Mouse (Mus musculus) cerebellum, adult 2 months (tissue): ENCODE data around the gene Camkmt. TPM values are rescaled to one million over a fixed set of nuclear protein-coding genes. Genes with fewer than 3 reads are reported as not detected.

Experiments
- DNase-seq, 2 experiments: peaks; one replicate each; pipeline ENCODE4 v3.0.0; 2021
- H3K27ac ChIP-seq: fragments of 200-500 bp; 2 replicates; pipeline ENCODE4 v1.5.1; 2012; ENCODE audit warnings: low read length, control low read depth, inconsistent platforms; ENCODE audit not compliant: insufficient read depth
- H3K27me3 ChIP-seq: fragments of 200-500 bp; 2 replicates; pipeline ENCODE4 v1.6.1; 2012; ENCODE audit warnings: inconsistent platforms, mild to moderate bottlenecking, low read length, moderate library complexity; ENCODE audit not compliant: control insufficient read depth, insufficient read depth
- H3K4me1 ChIP-seq: fragments of 200-500 bp; 2 replicates; pipeline ENCODE4 v1.6.1; 2011; ENCODE audit warnings: low read length; ENCODE audit not compliant: control insufficient read depth, insufficient read depth
- H3K4me3 ChIP-seq: fragments of 200-500 bp; replicated peaks from 2 replicates; pipeline ENCODE3; 2011; ENCODE audit warnings: mild to moderate bottlenecking, low read depth, low read length, control low read depth; ENCODE audit not compliant: insufficient read depth
- CTCF ChIP-seq: fragments of 200-500 bp; IDR thresholded peaks from 2 replicates; pipeline ENCODE4 v1.5.1; 2011; ENCODE audit warnings: low read depth, mild to moderate bottlenecking, control low read depth, low read length, moderate library complexity, borderline replicate concordance; ENCODE audit not compliant: insufficient read depth
- POLR2A ChIP-seq: fragments of 200-500 bp; IDR thresholded peaks from 2 replicates; pipeline ENCODE4 v1.6.1; 2011; ENCODE audit warnings: low read length, control low read depth, borderline replicate concordance; ENCODE audit not compliant: insufficient read depth
- WGBS: fragments of 180-500 bp; shearing (Covaris S2); methylation state at CpG from one replicate; pipeline ENCODE4 v1.1.7; 2018; 5-methylcytosine and 5-hydroxymethylcytosine counted together
- polyA plus RNA-seq: library from polyadenylated mRNA; depleted of rRNA; stranded (reverse); fragments of >200 nt; gene quantifications from 2 replicates; pipeline ENCODE4 v1.2.3, GENCODE M21; 2012

The Camkmt gene
- polyA plus RNA-seq, 1 experiment, result 6.6 TPM

- WGBS, result 76% methylated on average over 8 of the region's 8 CpGs
- no peak for DNase-seq
- no peak for TF ChIP-seq CTCF
- no peak for TF ChIP-seq POLR2A
- H3K27ac ChIP-seq, result no peak overlapping the region
- no peaks in the 10 kb centered on the region for H3K4me1 ChIP-seq
- H3K27me3 ChIP-seq, result peaks cover 8% of the 10 kb centered on the region; the same call in 1 of the 2 replicates
- H3K4me3 ChIP-seq, result no peak overlapping the region
Measured at GRCm38 (mm10) chr17:85481241-85481640, 390.9 kb downstream of the Camkmt start.

GRCm38 (mm10) chr17:85483086-85483485, 392.7 kb downstream of the Camkmt start:
- DNase-seq, result no peak
- WGBS, result 90% methylated on average over 5 of the region's 5 CpGs
- no peak for TF ChIP-seq CTCF
- no peak for TF ChIP-seq POLR2A
- Histone ChIP-seq H3K4me3 (no peak overlapping the region), H3K27me3 (peaks cover 13% of the 10 kb centered on the region; the same call in 1 of the 2 replicates), H3K4me1 (no peaks in the 10 kb centered on the region), H3K27ac (no peak overlapping the region)

GRCm38 (mm10) chr17:85484015-85484414, 393.7 kb downstream of the Camkmt start:
- DNase-seq, result no peak
- Histone ChIP-seq H3K27ac (no peak overlapping the region), H3K4me1 (no peaks in the 10 kb centered on the region), H3K4me3 (no peak overlapping the region), H3K27me3 (peaks cover 13% of the 10 kb centered on the region; the same call in 1 of the 2 replicates)
- no peak for TF ChIP-seq CTCF
- whole genome bisulfite sequencing, result 51% methylated on average over 8 of the region's 8 CpGs

GRCm38 (mm10) chr17:85484526-85484925, 394.2 kb downstream of the Camkmt start:
- no peak for TF ChIP-seq CTCF
- no peak for TF ChIP-seq POLR2A
- Histone ChIP-seq H3K4me3 (no peak overlapping the region), H3K27me3 (peaks cover 13% of the 10 kb centered on the region; the same call in 1 of the 2 replicates), H3K27ac (no peak overlapping the region), H3K4me1 (no peaks in the 10 kb centered on the region)
- 35% methylated on average over 5 of the region's 5 CpGs for WGBS
- DNase-seq, result no peak

- 2% methylated on average over 30 of the region's 30 CpGs for WGBS
- H3K4me3 ChIP-seq, result no peak overlapping the region
- H3K4me1 ChIP-seq, result no peaks in the 10 kb centered on the region
- H3K27ac ChIP-seq, result no peak overlapping the region
- TF ChIP-seq CTCF (no peak), POLR2A (no peak)
- peaks cover 13% of the 10 kb centered on the region; the same call in 1 of the 2 replicates for H3K27me3 ChIP-seq
- DNase-seq, result no peak
Measured at GRCm38 (mm10) chr17:85485065-85485945, 395.0 kb downstream of the Camkmt start.

- Histone ChIP-seq H3K4me1 (no peaks in the 10 kb centered on the region), H3K27ac (no peak overlapping the region), H3K27me3 (peaks cover 13% of the 10 kb centered on the region; the same call in 1 of the 2 replicates), H3K4me3 (no peak overlapping the region)
- TF ChIP-seq POLR2A, result no peak
- 4% methylated on average over 14 of the region's 14 CpGs for WGBS
- peak in 1 of 2 experiments; percentile 21 for DNase-seq
Measured at GRCm38 (mm10) chr17:85485946-85486533, 395.7 kb downstream of the Camkmt start.

GRCm38 (mm10) chr17:85486585-85487480, 396.5 kb downstream of the Camkmt start:
- H3K27ac ChIP-seq, result no peak overlapping the region
- peaks cover 13% of the 10 kb centered on the region; the same call in 1 of the 2 replicates for H3K27me3 ChIP-seq
- TF ChIP-seq CTCF (no peak), POLR2A (no peak)
- no peak overlapping the region for H3K4me3 ChIP-seq
- WGBS, result 1% methylated on average over 52 of the region's 52 CpGs
- no peak for DNase-seq
- no peaks in the 10 kb centered on the region for H3K4me1 ChIP-seq
